Mouse (Mus musculus) gastrocnemius, postnatal 25 days (tissue): ENCODE measurements at regions not wholly inside any gene's neighbourhood (a gene's known extent, or its start where the extent isn't known, plus 50 kb on each side); places are given as distances from the start of the nearest gene placed in this dataset.

Experiments used
- DNase-seq: peaks from one replicate; pipeline ENCODE4 v3.0.0; 2022

DNA sequence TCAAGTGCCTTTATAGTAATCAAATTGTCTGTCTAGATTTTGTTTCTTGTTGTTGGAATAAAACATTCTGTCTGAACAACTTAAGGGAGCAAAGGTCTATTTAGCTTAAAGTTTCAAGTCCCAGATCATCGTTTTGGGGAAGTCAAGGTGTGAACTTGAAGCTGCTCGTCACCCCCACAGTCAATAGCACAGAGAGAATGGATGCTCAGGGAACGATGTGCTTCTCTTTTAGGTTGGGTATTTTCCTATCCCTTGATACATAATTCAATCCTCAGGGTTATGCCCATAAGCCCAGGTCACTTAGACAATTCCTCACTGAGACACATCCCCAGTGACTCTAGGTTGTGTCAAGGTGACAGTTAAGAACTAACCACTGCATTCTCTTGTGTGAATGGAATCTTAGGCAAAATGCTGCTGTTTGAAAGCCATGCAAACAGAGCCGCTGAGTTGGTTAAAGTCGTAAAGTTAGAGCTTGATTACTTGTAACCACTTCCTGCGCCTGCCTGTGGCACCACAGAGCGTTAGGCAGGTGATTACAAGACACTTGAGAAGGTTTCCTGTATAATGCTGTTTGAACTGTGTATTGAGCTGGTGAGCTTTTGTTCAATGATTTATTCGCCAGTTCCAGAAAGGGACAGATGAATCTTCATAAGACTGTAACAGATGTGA is 170.2 kb downstream of the Btg1 start:
- peak; percentile 6 for DNase-seq

- no peak for DNase-seq
Observed at GRCm38 (mm10) chr10:96787572-96787946, 170.8 kb downstream of the Btg1 start.

- no peak for DNase-seq
Observed at GRCm38 (mm10) chr10:96788352-96789016, 171.7 kb downstream of the Btg1 start.

DNA sequence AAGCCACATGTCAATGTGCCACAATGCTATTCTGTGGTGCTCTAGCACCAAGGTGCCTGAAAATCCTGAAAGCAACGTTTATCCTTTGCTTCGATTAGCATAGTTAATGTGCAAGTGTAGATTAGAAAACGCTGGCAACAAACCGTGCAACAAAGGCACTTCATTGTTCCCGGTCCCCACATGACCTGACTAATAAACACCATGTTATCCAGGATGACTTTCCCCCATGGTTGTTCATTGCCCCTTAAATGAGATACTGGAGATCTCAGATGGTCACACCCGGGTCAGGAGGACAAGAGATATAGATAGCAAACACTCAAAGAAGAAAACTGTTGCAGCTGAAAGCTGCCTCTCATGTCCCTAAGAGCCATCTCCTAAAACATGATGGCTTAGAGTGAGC is 180.3 kb downstream of the Btg1 start:
- DNase-seq, result no peak

DNA sequence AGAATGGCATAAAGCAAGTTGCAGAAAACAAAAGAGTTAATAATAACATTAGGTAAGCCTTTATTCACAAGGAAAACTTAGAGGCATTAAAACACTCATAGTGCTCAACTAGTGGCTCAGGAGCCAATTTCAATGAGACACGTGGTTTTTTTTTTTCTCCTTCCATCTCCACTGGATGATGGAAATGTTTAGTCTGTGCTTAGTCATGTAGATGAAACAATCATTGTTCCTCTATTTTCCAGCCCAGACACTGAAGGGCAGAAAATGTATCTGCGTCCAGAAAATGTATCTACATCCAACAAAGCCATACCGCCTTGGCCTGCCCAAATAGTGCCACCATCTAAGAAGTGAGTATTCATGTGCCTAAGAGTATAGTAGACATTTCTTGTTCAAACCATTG is 184.0 kb downstream of the Btg1 start:
- no peak for DNase-seq

GRCm38 (mm10) chr10:96804030-96804784 is 187.4 kb downstream of the Btg1 start:
- no peak for DNase-seq

DNA sequence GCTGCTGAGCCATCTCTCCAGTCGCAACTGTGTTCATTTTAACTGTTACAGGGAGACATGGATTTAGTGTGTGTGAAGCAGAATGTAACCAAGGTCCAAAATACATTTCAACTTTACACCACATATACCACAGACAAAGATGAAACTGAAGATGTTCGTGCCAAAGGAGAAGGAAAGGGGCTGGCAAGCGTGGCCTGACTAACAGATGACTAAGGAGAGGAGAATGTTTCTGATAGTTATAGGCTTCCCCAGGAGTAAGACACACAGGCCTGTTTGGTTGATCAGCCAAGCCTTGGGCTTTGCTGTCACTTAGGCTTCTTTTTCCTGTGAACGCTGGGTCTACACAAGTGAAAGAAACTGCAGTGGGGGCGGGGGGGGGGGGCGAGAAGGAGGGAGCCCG is 189.8 kb downstream of the Btg1 start:
- DNase-seq, result no peak

DNA sequence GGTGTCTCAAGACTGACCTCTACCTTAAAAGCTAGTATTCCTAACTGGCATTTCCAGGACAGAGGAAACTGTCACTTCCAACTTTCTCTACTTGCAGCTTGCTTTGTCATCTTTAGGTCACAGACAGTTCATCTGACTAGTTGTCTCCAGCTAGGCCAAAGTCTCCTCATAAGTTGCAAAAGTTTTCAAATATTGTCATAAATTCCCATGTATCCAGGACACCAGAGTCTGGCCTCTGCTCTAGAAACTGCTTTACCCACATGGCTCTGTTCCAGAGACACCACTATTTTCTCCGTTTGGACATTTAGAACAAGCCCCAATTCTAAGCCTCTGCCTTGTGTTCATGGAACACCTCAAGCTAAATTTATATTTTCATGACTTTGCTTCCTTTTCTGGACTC is 205.0 kb downstream of the Btg1 start:
- peak; percentile 8 for DNase-seq

DNA sequence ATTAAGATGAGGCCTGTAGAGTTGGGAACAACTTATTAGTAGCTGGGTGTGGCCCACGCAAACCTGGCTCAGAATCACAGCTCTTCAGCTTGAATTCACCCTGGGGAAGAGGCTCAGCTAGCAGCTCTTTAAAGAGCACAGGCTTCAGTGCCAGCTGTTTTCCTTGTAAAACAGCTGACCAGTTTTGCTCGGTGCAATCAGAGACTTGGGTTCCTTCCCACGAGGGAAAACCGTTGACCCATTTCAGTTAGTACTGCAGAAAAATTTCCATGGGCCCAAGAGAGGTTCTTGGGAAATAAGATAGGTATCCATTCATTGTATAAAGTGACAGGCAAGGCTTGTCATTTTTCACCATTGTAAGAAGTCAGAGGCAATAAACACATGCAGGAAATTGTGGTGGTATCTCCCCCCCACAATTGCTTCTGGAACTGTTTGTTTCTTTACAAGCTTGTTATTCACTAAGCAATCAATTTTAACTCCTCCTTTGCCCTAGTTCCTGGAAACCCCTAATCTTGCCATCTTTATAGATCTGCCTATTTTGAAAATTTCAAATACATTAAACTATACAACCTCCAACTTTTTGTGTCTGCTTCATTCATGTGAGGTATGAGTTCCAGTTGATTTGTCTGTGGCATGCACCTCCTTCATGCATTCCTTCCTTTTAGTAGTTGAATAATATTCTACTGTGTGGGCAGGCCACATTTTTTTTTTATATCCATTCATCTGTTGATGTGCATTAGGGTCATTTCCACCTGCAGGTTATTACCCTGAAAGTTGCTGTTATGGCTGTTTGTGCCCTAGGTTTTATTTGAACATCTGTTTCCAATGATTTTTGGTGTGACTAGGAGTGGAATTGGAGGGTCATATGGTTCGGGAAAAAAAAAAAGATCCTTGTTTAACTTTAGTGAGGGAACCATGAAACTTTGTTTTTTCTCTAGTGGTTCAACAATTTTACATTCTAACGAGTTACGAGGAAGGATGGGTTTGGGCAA is 205.8 kb downstream of the Btg1 start:
- DNase-seq, result peak; percentile 65

- no peak for DNase-seq
Observed at GRCm38 (mm10) chr10:96826234-96826788, 209.5 kb downstream of the Btg1 start.

DNA sequence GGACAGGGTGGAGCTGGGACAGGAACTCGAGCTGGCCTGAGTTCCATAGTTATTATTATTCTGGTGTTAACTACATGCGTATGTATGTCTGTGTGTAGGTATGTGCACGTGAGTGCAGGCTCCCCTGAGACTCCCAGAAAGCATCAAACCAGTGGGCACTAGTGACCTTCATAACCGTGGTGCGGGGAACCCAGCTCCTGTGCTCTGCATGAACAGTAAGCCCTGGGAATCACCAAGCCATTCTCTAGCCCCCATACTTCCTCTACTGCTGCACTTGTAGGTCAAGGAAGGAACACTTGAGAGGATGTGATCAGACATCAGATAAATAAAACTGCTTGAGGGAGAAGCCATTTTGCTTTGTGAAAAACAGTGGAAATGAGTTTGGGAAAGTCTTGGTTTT is 211.2 kb downstream of the Btg1 start:
- DNase-seq, result no peak

DNA sequence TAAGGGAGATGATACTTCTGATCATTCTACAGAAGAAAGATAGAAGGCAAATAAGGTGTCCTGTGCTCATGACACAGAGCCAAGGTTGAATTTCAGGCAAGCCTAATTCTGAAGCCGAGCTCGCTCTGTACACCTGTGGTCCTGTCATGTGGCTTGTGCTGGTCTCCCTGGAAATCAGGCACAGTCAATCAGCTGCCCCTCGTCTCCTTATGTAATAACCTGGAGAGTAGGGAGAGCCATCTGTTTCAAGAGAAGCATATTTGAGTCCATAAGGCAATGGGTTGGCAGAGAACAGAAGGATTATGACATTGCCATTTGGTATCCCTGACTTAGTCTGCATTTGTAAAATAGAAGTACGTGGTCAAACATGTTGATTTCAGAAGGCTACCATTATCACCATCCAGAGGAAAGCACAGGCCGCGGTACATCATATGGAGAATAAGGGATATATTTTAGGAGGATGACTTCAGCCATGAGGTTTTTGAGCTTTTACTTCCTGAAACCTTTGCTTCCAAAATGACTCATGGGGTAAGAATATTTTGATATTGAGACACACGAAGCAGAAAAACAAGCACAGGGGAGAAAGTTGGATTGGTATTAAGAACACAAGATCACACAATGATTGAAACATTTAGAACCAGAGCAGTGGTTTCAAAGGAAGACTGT is 211.9 kb downstream of the Btg1 start:
- DNase-seq, result no peak

GRCm38 (mm10) chr10:96831071-96831470 is 214.3 kb downstream of the Btg1 start:
- DNase-seq, result no peak

DNA sequence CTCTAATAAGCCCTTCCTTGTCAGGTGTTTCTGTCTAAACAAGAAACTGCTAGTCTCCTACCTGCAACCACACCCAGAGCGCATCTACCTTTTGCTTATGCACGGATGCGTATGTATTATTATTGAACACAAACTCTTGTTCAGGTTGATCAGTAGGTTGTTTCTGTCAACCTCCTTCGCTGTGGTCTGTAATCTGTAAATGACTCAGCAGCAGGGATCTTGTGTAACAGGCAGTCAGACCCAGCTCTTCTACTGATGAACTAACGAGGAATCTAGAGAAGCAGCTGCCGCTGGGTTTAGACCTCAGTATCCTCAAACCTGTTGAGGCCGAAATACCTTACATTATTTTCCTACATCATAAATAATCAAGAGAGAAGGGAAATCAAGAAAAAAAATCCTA is 220.4 kb downstream of the Btg1 start:
- no peak for DNase-seq

DNA sequence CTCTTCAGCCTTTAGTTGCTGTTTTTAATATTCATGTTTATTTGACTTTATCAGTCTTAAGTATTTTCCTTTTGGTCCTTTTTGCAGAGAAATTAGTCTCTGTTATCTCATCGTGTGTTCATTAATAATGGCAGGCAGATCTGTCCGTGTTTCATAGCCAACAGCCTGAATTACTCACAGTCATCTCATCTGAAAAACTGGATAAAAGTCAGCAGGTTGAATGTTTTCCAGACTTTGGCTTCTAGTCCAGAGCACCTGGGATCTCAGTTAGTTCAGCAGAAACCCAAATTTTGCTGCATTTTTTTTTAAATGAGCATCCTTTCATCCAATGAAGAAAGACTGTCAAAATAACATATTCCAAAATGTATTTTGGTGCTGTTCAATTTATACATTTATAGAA is 224.3 kb downstream of the Btg1 start:
- no peak for DNase-seq

- no peak for DNase-seq
Observed at GRCm38 (mm10) chr10:96841956-96842355, 225.2 kb downstream of the Btg1 start.

DNA sequence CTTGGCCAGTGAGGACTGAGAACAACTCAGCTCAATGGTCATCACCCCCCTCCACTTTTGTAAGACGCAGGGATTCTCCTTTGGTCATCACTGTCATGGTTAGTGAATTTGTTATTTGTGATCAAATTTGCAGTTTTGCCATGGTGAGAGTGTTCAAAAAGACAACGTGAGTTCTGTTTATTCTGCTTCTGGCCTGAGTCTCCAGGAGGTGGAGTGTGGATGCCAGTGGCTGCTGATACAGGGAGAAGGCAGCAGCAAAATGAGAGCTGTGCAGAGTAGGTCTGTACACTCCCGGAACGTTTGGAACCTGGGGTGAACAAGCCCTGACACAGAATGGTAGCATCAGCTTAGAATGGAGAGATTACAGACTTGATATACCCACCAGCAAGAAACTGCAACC is 229.1 kb downstream of the Btg1 start:
- DNase-seq, result no peak

DNA sequence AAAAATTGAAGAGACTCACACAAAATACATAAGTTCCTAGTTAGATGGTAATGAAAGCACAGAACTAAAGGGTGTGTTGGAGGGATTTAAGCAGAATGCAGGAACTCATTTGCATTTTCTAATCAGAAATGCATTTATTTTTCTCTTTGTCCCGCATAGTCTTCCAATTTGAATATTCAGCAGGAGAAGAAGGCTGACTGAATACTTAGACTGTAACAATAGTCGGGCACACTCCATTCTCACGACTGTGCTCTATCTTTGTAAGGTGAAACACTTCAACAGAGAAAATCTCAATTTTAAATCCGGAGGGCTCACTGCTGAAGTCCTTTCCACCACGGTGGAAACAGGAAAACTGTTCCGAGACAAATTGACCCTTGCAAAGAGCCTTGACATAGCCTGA is 230.2 kb downstream of the Btg1 start:
- no peak for DNase-seq

DNA sequence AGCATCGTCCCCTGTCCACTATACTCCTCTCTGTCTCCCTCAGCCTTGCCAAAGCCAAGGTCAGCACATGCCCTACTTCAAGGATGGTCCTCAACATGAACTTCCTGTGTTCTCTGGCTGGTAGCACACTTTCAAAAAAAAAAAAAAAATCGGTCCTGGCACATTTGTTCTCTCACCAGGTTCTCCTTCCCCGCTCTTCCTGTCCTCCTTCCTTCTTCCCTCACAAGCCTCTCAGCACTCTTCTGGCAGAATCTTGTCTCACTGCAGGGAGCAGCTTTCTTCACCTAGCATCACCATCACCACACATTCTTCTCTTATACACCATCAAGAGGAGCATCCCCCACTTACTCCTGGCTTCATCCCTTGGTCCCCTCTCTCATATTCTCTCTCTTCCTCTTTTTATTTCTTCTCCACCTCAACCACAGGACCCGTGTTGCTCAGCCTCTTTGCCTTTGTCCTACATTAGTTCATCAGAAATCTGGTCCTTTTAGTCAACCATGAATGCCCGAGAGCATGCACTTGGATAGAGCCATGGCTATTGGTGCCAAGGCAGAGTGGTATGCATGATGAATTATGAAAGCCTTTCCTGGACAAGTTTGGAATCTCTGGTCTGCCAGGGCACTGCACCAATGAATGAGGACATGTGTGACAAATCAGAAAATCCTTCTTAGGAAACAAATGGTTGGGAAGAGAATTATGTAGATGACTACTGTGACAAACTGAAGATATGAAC is 230.8 kb downstream of the Btg1 start:
- DNase-seq, result no peak

GRCm38 (mm10) chr10:96848496-96848895 is 231.7 kb downstream of the Btg1 start:
- DNase-seq, result no peak

GRCm38 (mm10) chr10:96860366-96860765 is 243.6 kb downstream of the Btg1 start:
- DNase-seq, result no peak
